Mouse (Mus musculus): ENCODE measurements around the gene Mapkbp1. TPM values are rescaled to one million over a fixed set of nuclear protein-coding genes. Genes with fewer than 3 reads are reported as not detected.

Mapkbp1 gene
- total and polyA plus RNA-seq, 2 experiments from 2014 or later: 5.5 to 41.3 TPM

- no peak for DNase-seq (ENCODE audit: low spot score)
- ATAC-seq: no peak
- 95% methylated on average over 8 of the region's 8 CpGs for WGBS
Observed at GRCm38 (mm10) chr2:120030380-120030779, 57.9 kb downstream of the Mapkbp1 start.

GRCm38 (mm10) chr2:120032726-120033467 lies 60.4 kb downstream of the Mapkbp1 start, which contains the start of gene Pla2g4b:
Gene Pla2g4b, plus strand, starts transcription at chr2:120033417.
- H3K4me1 ChIP-seq (ENCODE audit: insufficient read depth, low read length): peaks cover 7% of the 10 kb centered on the region; the same call in 1 of the 2 replicates
- H3K36me3 ChIP-seq (ENCODE audit: insufficient read depth, low read length): peaks cover 7% of the 10 kb centered on the region; the same call in 1 of the 2 replicates
- no peak for TF ChIP-seq CTCF (IDR thresholded peaks at IDR 0.05; ENCODE audit: low read depth)
- no peaks in the 10 kb centered on the region for H3K27me3 ChIP-seq (ENCODE audit: insufficient read depth, low read length)
- ATAC-seq (no peak), DNase-seq (ENCODE audit: low spot score) (no peak)
- no peak within 1 kb of the TSS for H3K9ac ChIP-seq (replicated peaks; ENCODE audit: low read length)
- 92% methylated on average over 12 of the region's 12 CpGs for WGBS
- H3K9me3 ChIP-seq (ENCODE audit: low read length): no peaks in the 10 kb centered on the region
- no peak within 1 kb of the TSS for H3K27ac ChIP-seq
- no peak within 1 kb of the TSS for H3K4me3 ChIP-seq (ENCODE audit: low read length)
- no peak within 1 kb of the TSS for H3K4me2 ChIP-seq (ENCODE audit: low read depth, low read length)

More at GRCm38 (mm10) chr2:120030380-120030779, 57.9 kb downstream of the Mapkbp1 start:
- Histone ChIP-seq H3K9ac (replicated peaks; ENCODE audit: low read length) (no peak overlapping the region), H3K4me3 (ENCODE audit: low read length) (no peak overlapping the region), H3K36me3 (ENCODE audit: insufficient read depth, low read length) (0 out of 2 replicates have a peak, but pooled peaks cover 7% of the 10 kb centered on the region), H3K27ac (no peak overlapping the region), H3K9me3 (ENCODE audit: low read length) (no peaks in the 10 kb centered on the region), H3K4me1 (ENCODE audit: insufficient read depth, low read length) (peaks cover 10% of the 10 kb centered on the region; the same call in 1 of the 2 replicates), H3K27me3 (ENCODE audit: insufficient read depth, low read length) (no peaks in the 10 kb centered on the region), H3K4me2 (ENCODE audit: low read depth, low read length) (no peak overlapping the region)
- TF ChIP-seq CTCF (IDR thresholded peaks at IDR 0.05; ENCODE audit: low read depth): no peak

GRCm38 (mm10) chr2:120033726-120034125 lies 61.2 kb downstream of the Mapkbp1 start:
- Histone ChIP-seq H3K4me1 (ENCODE audit: insufficient read depth, low read length) (no peaks in the 10 kb centered on the region), H3K27me3 (ENCODE audit: insufficient read depth, low read length) (no peaks in the 10 kb centered on the region), H3K9ac (replicated peaks; ENCODE audit: low read length) (no peak overlapping the region), H3K36me3 (ENCODE audit: insufficient read depth, low read length) (peaks cover 9% of the 10 kb centered on the region; the same call in 1 of the 2 replicates), H3K9me3 (ENCODE audit: low read length) (no peaks in the 10 kb centered on the region), H3K27ac (no peak overlapping the region), H3K4me2 (ENCODE audit: low read depth, low read length) (no peak overlapping the region), H3K4me3 (ENCODE audit: low read length) (no peak overlapping the region)
- 60% methylated on average over 5 of the region's 5 CpGs for WGBS
- no peak for ATAC-seq
- TF ChIP-seq CTCF (IDR thresholded peaks at IDR 0.05; ENCODE audit: low read depth): no peak
- no peak for DNase-seq (ENCODE audit: low spot score)

GRCm38 (mm10) chr2:120037744-120038143 lies 65.2 kb downstream of the Mapkbp1 start:
- Histone ChIP-seq H3K36me3 (ENCODE audit: insufficient read depth, low read length) (peaks cover 17% of the 10 kb centered on the region; the same call in 1 of the 2 replicates), H3K9me3 (ENCODE audit: low read length) (no peaks in the 10 kb centered on the region), H3K4me1 (ENCODE audit: insufficient read depth, low read length) (no peaks in the 10 kb centered on the region), H3K4me2 (ENCODE audit: low read depth, low read length) (no peak overlapping the region), H3K4me3 (ENCODE audit: low read length) (no peak overlapping the region), H3K27ac (no peak overlapping the region), H3K9ac (replicated peaks; ENCODE audit: low read length) (no peak overlapping the region), H3K27me3 (ENCODE audit: insufficient read depth, low read length) (no peaks in the 10 kb centered on the region)
- TF ChIP-seq CTCF (IDR thresholded peaks at IDR 0.05; ENCODE audit: low read depth): no peak
- no peak for DNase-seq (ENCODE audit: low spot score)
- ATAC-seq: no peak
- WGBS: 92% methylated on average over 9 of the region's 9 CpGs

GRCm38 (mm10) chr2:120040991-120041390 lies 68.5 kb downstream of the Mapkbp1 start:
- no peak overlapping the region for H3K4me3 ChIP-seq (ENCODE audit: low read length)
- H3K9ac ChIP-seq (replicated peaks; ENCODE audit: low read length): no peak overlapping the region
- 77% methylated on average over 5 of the region's 5 CpGs for WGBS
- DNase-seq (ENCODE audit: low spot score): no peak
- no peak overlapping the region for H3K27ac ChIP-seq
- H3K4me1 ChIP-seq (ENCODE audit: insufficient read depth, low read length): no peaks in the 10 kb centered on the region
- no peaks in the 10 kb centered on the region for H3K9me3 ChIP-seq (ENCODE audit: low read length)
- H3K4me2 ChIP-seq (ENCODE audit: low read depth, low read length): no peak overlapping the region
- H3K36me3 ChIP-seq (ENCODE audit: insufficient read depth, low read length): peaks cover 14% of the 10 kb centered on the region; the same call in 1 of the 2 replicates
- no peak for TF ChIP-seq CTCF (IDR thresholded peaks at IDR 0.05; ENCODE audit: low read depth)
- no peak for ATAC-seq
- no peaks in the 10 kb centered on the region for H3K27me3 ChIP-seq (ENCODE audit: insufficient read depth, low read length)

GRCm38 (mm10) chr2:120044101-120044603 lies 71.7 kb downstream of the Mapkbp1 start:
- Histone ChIP-seq H3K4me1 (ENCODE audit: insufficient read depth, low read length) (no peaks in the 10 kb centered on the region), H3K9ac (replicated peaks; ENCODE audit: low read length) (no peak overlapping the region)
- 59% methylated on average over 4 of the region's 4 CpGs for WGBS

More at GRCm38 (mm10) chr2:120044101-120044603, 71.7 kb downstream of the Mapkbp1 start:
- TF ChIP-seq CTCF (IDR thresholded peaks at IDR 0.05; ENCODE audit: low read depth): no peak
- H3K9me3 ChIP-seq (ENCODE audit: low read length): no peaks in the 10 kb centered on the region
- H3K36me3 ChIP-seq (ENCODE audit: insufficient read depth, low read length): peaks cover 9% of the 10 kb centered on the region; the same call in 1 of the 2 replicates
- no peak overlapping the region for H3K4me3 ChIP-seq (ENCODE audit: low read length)
- DNase-seq (ENCODE audit: low spot score): no peak
- no peak overlapping the region for H3K4me2 ChIP-seq (ENCODE audit: low read depth, low read length)
- H3K27ac ChIP-seq: no peak overlapping the region
- no peak for ATAC-seq
- no peaks in the 10 kb centered on the region for H3K27me3 ChIP-seq (ENCODE audit: insufficient read depth, low read length)
